Mouse (Mus musculus): ENCODE measurements around the gene Zfp354b.
A peak's percentile ranks its signal among the peaks of the same experiment; 100 is the strongest.

Gene Zfp354b

DNA sequence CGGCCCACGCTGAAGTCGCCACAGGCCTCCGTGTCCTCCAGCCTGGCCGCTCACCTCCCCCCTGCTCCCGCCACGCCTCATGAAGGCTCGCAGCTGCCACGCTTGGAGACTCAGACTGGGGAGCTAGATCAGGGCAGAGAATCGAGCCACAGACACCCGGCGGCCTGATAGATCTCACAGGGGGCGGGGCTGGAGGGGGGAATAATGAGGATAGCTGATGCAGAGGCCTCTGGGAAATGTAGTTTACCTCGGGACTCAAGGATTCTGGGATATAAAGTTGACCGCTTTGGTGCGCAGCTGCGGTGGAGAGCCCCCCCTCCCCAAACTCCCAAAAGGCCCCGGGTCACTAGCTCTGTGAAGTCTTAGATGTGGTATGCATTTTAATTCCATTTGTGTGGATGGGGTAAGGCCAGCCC is at the start of gene Zfp354b:
Gene Zfp354b, minus strand, starts transcription at position 183 of the 416 bp plus-strand sequence.
- DNase-seq, result peak; percentile 92

DNA sequence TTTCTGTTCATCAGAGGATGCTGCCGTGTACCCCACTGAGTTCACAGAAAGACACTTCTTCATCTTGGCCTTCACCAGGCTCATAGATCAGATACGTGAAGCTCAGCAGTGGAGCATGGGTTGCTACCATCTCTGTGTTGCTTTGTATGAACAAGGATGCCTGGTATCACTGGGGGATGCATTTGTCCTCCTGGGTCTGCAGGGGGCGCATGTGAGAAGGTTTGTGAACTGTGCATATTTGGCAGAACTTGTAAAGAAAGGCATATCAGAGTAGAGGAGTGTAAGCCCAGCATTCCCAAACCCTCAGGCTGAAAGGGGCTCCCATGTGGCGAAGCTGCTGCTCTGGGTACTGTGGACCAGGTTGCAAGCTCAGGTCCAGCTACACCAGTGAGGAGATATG is 45.8 kb upstream of the Zfp354b start:
- no peak for DNase-seq

GRCm38 (mm10) chr11:50966230-50966629 is 34.8 kb upstream of the Zfp354b start, which contains the start of gene Olfr1378:
Olfr1378 (plus strand) TSS chr11:50966530.
- DNase-seq, result no peak

DNA sequence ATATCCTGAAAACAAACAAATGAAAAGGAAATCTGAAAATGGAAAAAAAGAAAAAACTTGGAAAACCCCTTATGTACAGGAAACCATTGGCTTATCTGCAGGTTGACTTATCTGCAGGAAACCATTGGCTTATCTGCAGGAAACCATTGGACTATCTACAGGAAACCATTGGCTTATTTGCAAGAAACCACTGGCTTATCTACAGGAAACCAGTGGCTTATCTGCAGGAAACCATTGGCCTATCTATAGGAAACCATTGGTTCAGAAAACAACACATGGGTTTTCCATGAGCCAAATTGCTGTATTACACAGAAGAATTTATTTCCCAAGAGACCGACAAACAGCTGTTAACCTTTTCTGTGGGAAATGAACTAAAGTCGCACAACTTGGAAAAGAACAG is 33.5 kb upstream of the Zfp354b start:
- DNase-seq, result peak; percentile 26

DNA sequence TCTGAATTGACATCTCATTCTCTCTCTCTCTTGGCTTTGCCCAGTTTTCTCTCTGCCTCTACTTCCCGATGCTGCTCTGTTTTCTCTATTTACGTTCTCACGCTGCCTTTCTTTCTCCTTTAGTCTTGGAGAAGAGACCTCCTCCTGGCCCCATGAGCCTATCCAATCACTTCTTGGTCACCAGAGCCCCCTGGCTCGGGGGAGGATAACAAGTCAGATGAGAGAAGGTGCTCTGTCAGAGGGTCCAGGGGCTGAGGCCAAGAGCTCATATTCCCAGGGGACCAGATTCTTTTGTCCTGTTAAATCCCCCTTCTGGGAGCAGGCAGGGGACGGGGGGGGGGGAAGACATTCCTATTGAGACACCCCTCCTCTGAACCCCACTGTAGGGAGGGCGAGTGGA is 22.2 kb upstream of the Zfp354b start, which contains the start of gene Prop1:
Gene Prop1, minus strand, starts transcription at position 101 of the 400 bp plus-strand sequence.
- DNase-seq, result no peak

GRCm38 (mm10) chr11:50952290-50952689 is 20.9 kb upstream of the Zfp354b start:
- peak; percentile 24 for DNase-seq

DNA sequence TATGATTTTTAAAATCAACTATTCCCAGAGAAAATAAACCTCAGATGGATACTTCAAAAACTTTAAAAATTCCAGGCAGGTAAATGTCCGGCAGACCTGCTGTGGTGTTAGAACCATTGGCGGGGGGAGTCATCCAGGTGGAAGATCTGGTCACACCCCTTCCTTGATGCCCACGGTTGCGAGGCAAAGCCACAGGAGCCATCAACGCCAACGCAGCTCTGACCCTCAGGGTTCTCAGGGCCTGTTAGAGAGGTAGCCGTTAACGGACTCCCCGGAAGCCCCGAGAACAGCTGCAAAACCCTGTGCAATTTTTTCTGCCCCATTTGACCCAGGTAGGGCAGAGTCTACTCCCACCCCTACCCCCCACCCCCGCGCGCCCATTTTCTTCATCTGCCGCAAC is 12.1 kb upstream of the Zfp354b start, which contains the start of gene 4933414I15Rik:
Gene 4933414I15Rik, minus strand, starts transcription at position 260 of the 400 bp plus-strand sequence.
- DNase-seq, result no peak

- no peak for DNase-seq
These were observed 11.0 kb upstream of the Zfp354b start for GRCm38 (mm10) chr11:50942386-50942785.

DNA sequence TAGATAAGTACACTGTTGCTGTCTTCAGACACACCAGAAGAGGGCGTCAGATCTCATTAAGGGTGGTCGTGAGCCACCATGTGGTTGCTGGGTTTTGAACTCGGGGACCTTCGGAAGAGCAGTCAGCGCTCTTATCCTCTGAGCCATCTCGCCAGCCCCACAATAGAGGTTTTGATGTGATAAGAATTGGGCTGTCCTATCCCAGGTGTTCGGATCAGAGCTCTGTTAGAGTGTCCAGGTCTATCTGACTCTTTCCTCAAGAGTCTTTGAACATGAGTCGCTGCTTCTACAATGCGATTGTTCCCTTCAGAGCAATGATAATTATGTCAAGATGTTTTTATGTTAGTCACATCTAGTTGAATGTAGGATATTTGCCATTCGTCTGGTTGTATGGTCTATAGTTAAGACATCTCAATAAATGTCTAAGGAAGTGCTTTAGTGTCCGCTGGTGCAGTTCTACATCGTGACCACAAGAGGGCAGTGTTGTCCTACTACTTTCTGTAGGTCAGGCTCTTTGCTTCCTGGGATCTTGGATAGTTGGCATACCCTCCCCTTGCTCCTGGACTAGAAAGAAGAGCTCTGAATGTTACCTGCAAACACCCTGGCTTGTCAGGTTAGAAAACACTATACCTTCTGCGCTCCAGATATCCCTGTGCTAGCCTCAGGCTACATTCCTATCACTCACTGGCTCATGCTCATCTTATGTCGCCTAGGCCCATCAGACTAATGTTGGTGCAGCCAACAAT is 8.4 kb upstream of the Zfp354b start:
- peak; percentile 38 for DNase-seq

- DNase-seq, result no peak
These were observed 7.0 kb upstream of the Zfp354b start for GRCm38 (mm10) chr11:50938435-50938834.

DNA sequence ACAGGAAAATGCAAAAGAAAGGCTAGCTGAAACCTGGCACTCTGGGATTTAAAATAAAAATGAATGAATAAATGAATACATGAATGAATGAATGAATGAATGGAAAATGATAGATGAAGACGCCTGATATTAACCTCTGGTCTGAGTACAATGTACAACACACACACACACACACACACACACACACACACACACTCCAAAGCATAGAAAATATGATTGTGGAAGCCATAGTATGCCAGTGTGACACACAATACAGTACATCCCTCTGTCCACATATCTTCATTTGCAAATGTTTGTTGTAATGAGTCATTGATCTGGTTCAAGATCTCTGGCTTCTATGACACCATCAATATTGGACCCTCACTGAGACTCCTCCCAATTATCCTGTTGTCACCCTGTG is 607 bp upstream of the Zfp354b start:
- DNase-seq, result no peak

- DNase-seq, result no peak
These were observed 412 bp downstream of the Zfp354b start for GRCm38 (mm10) chr11:50931021-50931420.

DNA sequence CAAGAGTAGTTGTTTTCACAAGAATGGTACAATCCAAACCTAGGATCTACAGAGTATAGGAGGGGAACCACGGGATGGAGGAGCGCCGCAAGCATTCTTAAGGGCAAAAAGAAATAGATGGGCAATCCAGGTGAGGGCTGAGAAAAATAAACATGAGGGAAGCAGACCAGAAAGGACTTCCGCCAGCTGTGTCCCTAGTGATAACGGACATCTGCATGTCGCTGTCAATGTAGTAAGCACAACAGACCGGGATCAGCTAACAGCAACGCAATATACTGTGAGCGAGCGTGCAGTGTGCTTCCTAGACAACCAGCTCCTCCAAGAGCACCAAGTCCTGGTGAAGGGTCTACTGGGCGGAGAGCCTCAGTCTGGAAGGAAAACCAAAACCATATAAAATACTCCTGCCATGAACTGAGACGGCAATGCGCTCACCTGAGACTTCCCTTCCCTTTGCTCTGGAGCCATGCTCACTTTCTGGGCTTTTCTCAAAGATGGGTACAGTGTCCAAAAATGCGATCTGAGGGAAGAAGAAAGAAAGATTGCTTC is 891 bp downstream of the Zfp354b start:
- DNase-seq, result no peak

- peak; percentile 95 for DNase-seq
These were observed 15.6 kb downstream of the Zfp354b start, which contains the start of gene Zfp2 for GRCm38 (mm10) chr11:50915671-50916320. Zfp2 (minus strand) TSS chr11:50916165.

DNA sequence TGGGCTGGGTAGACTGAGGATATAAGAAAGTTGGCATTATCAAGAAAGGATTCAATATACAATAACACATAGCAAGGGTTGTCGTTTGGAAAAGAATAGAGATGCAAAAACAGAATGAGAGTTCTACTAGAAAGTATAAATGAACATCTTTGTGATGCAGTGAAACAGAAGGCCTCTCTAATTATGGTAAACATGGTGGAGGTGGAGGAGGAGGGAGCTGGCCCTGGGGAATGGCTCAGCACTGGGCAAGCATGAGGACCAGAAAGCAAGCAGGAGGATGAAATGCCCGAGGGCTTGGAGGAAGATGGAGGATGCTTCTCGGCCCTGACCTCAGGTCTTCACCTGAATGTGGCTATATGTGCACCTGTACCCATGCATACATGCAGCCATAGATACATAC is 17.0 kb downstream of the Zfp354b start:
- no peak for DNase-seq

DNA sequence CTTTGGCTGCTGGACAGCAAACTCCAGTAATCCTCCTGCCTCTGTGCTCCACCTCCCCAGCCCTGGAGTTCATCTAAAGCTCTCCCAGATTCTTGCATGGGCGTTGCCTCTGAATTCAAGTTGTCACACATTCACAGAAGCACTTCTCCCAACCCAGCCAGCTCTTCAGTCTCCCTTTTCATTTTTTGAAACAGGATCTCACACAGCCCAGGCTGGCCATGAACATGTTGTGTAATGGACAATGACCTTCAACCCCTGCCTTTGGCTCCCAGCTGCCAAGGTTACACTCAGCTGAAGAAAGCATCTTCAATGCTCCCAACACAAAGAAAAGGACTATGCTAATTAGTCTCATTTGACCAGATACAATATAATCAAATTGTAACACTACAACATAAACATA is 18.1 kb downstream of the Zfp354b start:
- DNase-seq, result no peak

GRCm38 (mm10) chr11:50908136-50908535 is 23.3 kb downstream of the Zfp354b start:
- no peak for DNase-seq

DNA sequence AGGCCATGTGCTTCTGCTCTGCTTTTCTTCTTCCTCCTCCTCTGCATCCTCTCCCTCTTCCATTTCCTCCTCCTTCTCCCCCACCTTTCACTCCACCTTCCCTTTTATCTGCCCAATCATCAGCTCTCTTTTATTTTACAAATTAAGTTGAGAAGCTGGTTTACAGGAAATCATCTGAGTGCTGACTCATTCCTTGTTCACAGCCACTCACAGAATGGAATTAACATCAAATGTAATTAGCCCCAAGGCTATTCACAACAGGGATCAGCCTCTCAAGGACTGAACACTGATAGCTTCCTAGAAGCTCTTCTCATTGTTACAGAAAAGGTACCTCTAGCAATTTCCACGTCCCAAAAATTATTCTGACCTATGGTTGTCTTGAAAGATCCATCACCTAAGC is 34.1 kb downstream of the Zfp354b start:
- DNase-seq, result no peak

- no peak for DNase-seq
These were observed 39.0 kb downstream of the Zfp354b start for GRCm38 (mm10) chr11:50892441-50892840.

- peak; percentile 94 for DNase-seq
These were observed 43.9 kb downstream of the Zfp354b start, which contains the start of gene Zfp454 for GRCm38 (mm10) chr11:50887390-50888128. Zfp454 (minus strand) TSS chr11:50887651.

DNA sequence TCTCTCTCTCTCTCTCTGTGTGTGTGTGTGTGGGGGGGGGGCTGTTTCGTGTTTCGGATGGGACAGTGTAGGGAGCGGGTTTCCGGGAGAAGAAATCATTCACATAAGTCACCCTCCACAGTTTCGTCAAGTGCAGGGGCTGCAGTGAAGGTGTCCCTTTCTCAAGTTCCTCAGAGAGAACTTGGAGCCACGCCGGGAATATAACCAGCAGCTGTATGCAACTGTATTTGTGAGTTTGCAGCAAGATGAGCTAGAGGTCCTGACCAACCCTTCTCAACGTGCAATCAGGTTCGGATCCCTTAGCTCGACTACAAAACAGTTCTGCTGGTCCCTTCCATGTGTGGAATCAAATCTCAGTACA is 44.5 kb downstream of the Zfp354b start:
- DNase-seq, result no peak

DNA sequence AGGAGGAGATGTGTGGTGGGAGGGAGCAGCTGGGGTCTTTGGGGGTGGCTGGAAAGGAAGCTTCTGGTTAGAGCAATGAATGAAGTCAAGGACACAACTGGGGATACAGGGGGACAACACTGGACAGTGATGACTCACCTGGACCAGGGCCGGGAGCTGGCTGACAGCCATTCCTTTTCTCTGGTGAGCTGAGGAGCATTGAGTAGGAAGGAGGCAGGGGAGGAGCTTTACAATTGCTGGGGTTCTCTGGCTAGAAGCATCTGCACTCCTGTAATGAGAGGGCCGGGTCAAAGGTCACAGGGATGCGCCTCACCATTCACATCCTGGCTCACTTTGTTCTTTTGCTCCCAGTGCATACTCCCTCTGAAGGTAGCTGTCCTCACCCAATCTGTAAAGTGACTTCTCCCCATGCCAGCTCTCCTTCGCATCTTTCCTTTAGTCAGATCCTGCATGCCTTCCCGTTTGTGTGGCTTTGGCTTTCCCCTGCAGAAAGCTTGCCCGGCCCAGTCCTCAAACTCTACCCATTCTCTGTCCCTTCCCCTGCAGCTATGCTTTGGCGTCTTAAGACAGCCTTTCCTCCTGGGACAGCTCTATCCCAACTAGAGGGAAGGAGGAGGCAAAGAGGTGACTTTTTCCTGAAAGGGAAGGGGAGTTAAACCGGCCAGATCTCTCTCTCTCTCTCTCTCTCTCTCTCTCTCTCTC is 45.1 kb downstream of the Zfp354b start:
- DNase-seq, result peak; percentile 4
